Mouse (Mus musculus): ENCODE results near the gene Sf1. TPM values are rescaled to one million over a fixed set of nuclear protein-coding genes. Genes with fewer than 3 reads are reported as not detected.

The Sf1 gene
- polyA plus RNA-seq, 1 experiment from 2014 or later, result 81.4 TPM

DNA sequence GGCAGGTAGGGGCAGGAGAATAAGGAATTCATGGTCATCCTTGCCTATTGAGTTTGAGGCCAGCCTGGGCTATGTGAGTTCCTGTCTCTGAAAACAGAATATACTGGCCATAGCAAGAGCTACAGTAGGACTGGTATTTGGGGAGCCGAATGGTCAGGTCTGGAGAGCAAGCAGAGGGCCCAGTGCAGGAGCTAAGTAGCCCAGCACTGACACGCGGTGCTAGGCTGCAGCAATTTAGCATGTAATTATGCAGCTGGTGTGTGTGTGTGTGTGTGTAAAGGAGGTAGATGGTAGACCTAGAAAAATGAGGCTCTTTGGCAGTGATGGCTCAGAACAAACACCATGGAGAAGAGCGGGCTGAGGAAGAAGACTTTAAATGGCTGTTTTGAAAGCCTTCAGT, 15.9 kb upstream of the Sf1 start:
- H3K9ac ChIP-seq (ENCODE audit: low read depth, low read length), result no peak overlapping the region
- no peak overlapping the region for H3K4me2 ChIP-seq (ENCODE audit: low read length)
- peaks cover 39% of the 10 kb centered on the region for H3K36me3 ChIP-seq (ENCODE audit: control insufficient read depth, insufficient read depth, low read length)
- H3K4me1 ChIP-seq (ENCODE audit: control insufficient read depth, insufficient read depth, low read depth, low read length), result no peaks in the 10 kb centered on the region; the same call in 1 of the 2 replicates
- H3K4me3 ChIP-seq (ENCODE audit: low read length), result no peak overlapping the region
- H3K27me3 ChIP-seq (replicated peaks; ENCODE audit: control insufficient read depth, insufficient read depth, low read length), result no peaks in the 10 kb centered on the region
- no peak overlapping the region for H3K27ac ChIP-seq (ENCODE audit: low read depth, low read length)
- WGBS, result 94% methylated on average over 4 of the region's 4 CpGs
- H3K9me3 ChIP-seq (ENCODE audit: control insufficient read depth, low read length), result no peaks in the 10 kb centered on the region
- no peak for ATAC-seq

DNA sequence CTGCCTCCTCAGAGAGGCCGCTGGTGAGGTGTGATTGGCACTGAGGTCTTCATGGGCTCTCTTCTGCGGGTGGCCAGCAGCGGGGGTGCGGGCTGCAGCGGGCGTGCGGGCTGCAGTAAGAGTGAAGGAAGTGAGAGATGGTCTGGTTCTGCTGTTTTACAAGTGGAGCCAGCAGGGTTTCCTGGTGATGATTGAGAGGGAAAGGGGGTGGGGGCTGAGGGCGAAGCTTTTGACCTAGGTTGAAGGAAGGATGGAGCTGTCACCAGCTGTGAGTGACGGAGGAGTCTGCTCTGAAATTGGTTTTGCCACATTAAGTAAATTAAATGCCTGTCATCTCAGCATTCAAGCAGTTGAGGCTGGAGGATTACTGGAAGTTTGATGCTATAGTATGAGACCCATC, 14.8 kb upstream of the Sf1 start:
- no peaks in the 10 kb centered on the region for H3K27me3 ChIP-seq (replicated peaks; ENCODE audit: control insufficient read depth, insufficient read depth, low read length)
- no peak for ATAC-seq
- no peak overlapping the region for H3K4me2 ChIP-seq (ENCODE audit: low read length)
- H3K36me3 ChIP-seq (ENCODE audit: control insufficient read depth, insufficient read depth, low read length), result peaks cover 41% of the 10 kb centered on the region
- no peak overlapping the region for H3K4me3 ChIP-seq (ENCODE audit: low read length)
- no peaks in the 10 kb centered on the region for H3K9me3 ChIP-seq (ENCODE audit: control insufficient read depth, low read length)
- WGBS, result 57% methylated on average over 9 of the region's 9 CpGs
- no peaks in the 10 kb centered on the region; the same call in 1 of the 2 replicates for H3K4me1 ChIP-seq (ENCODE audit: control insufficient read depth, insufficient read depth, low read depth, low read length)
- no peak overlapping the region for H3K27ac ChIP-seq (ENCODE audit: low read depth, low read length)
- H3K9ac ChIP-seq (ENCODE audit: low read depth, low read length), result no peak overlapping the region

DNA sequence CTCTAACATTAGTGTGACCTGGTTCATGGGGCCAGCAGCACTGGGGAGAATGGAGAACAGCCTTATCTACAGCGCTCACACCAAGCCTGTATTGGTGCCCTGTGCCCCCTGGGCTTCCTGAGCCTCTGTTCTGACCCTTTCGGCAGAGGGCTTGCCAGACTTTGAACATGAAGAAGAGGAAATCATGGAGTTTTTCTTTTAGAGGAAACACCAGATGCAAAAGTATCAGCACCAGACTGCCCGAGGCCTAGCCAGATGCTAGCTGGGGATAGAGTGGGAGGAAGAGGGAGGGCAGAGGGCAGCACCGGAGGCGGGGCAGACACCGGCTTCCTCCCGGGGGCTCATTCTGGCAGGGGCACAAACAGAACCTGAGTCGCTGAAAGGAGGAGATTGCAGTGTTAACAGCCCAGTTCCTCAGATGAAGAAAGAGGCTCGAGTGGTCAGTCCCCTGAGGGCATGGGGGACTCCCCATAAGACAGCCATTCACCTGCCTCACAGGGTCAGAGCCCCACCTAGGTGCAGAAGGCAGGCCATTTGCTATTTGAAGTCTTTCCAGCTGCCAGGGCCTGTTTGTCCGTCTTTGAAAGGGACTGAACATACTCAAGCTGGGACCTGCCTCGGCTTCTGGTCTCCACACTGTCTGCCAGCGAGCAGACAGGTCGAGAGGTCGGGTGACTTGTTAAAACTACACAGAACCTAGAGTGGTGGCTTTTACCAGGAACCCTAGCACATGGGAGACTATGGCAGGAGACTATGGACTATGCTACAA, 14.1 kb upstream of the Sf1 start:
- peaks cover 37% of the 10 kb centered on the region for H3K36me3 ChIP-seq (ENCODE audit: control insufficient read depth, insufficient read depth, low read length)
- no peak overlapping the region for H3K27ac ChIP-seq (ENCODE audit: low read depth, low read length)
- no peaks in the 10 kb centered on the region; the same call in 1 of the 2 replicates for H3K4me1 ChIP-seq (ENCODE audit: control insufficient read depth, insufficient read depth, low read depth, low read length)
- H3K27me3 ChIP-seq (replicated peaks; ENCODE audit: control insufficient read depth, insufficient read depth, low read length), result no peaks in the 10 kb centered on the region
- H3K4me2 ChIP-seq (ENCODE audit: low read length), result no peak overlapping the region
- ATAC-seq, result no peak
- H3K4me3 ChIP-seq (ENCODE audit: low read length), result no peak overlapping the region
- no peak overlapping the region for H3K9ac ChIP-seq (ENCODE audit: low read depth, low read length)
- H3K9me3 ChIP-seq (ENCODE audit: control insufficient read depth, low read length), result no peaks in the 10 kb centered on the region
- WGBS, result 48% methylated on average over 14 of the region's 14 CpGs

DNA sequence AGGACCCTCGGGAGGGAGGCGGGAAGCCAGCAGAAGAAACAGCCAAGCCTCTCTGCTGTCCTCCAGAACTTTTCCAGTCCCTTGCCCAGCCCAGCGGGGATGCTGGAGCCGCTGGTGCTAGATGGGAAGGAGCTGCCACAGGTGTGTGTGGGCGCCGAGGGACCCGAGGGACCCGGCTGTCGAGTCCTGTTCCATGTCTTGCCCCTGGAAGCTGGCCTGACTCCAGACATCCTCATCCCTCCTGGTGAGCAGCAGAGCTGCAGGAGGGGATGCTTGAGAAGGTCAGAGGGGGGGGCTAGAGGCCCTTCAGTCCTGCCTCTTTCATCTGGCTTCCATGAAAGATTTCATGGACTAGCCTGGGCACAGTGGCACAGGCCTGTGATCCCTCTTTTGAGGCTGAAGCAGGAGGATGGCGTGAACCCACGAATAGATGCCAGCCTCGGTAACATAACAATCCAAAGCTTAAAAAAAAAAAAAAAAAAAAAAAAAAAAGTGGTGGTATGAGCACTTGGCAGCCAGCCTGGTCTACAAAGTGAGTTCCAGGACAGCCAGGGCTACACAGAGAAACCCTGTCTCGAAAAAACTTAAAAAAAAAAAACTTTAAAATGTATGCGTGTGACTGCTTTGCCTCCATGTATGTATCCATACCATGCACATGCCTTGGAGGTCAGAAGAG, 11.9 kb upstream of the Sf1 start:
- Histone ChIP-seq H3K9ac (ENCODE audit: low read depth, low read length) (no peak overlapping the region), H3K4me1 (ENCODE audit: control insufficient read depth, insufficient read depth, low read depth, low read length) (no peaks in the 10 kb centered on the region; the same call in 1 of the 2 replicates), H3K27ac (ENCODE audit: low read depth, low read length) (no peak overlapping the region), H3K9me3 (ENCODE audit: control insufficient read depth, low read length) (no peaks in the 10 kb centered on the region), H3K27me3 (replicated peaks; ENCODE audit: control insufficient read depth, insufficient read depth, low read length) (no peaks in the 10 kb centered on the region), H3K4me3 (ENCODE audit: low read length) (no peak overlapping the region), H3K4me2 (ENCODE audit: low read length) (no peak overlapping the region), H3K36me3 (ENCODE audit: control insufficient read depth, insufficient read depth, low read length) (peaks cover 20% of the 10 kb centered on the region)
- no peak for ATAC-seq
- 59% methylated on average over 14 of the region's 14 CpGs for WGBS

DNA sequence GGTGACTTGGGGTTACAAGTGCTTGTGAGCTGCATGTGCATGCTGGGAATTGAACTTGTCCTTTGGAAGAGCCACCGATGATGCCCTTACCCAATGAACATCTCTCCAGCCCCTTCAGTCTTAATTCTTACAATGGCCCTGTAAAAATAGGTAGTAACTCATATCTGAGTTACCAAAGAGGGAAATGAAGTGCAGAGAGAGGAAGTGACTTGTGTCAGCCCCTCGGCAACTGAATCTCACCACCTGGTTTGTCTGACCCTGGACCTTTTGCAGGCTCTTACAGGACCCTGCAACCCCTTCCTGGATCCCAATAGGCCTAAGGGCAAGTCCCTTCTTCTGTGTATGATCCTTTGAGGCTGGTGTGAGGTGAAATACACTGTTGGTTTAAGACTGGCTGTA, 11.4 kb upstream of the Sf1 start:
- H3K27ac ChIP-seq (ENCODE audit: low read depth, low read length), result no peak overlapping the region
- no peak overlapping the region for H3K4me3 ChIP-seq (ENCODE audit: low read length)
- H3K9ac ChIP-seq (ENCODE audit: low read depth, low read length), result no peak overlapping the region
- H3K4me2 ChIP-seq (ENCODE audit: low read length), result no peak overlapping the region
- WGBS, result 91% methylated on average over 2 of the region's 2 CpGs
- no peak for ATAC-seq
- peaks cover 15% of the 10 kb centered on the region for H3K36me3 ChIP-seq (ENCODE audit: control insufficient read depth, insufficient read depth, low read length)
- H3K4me1 ChIP-seq (ENCODE audit: control insufficient read depth, insufficient read depth, low read depth, low read length), result no peaks in the 10 kb centered on the region; the same call in 1 of the 2 replicates
- H3K27me3 ChIP-seq (replicated peaks; ENCODE audit: control insufficient read depth, insufficient read depth, low read length), result no peaks in the 10 kb centered on the region
- H3K9me3 ChIP-seq (ENCODE audit: control insufficient read depth, low read length), result no peaks in the 10 kb centered on the region

DNA sequence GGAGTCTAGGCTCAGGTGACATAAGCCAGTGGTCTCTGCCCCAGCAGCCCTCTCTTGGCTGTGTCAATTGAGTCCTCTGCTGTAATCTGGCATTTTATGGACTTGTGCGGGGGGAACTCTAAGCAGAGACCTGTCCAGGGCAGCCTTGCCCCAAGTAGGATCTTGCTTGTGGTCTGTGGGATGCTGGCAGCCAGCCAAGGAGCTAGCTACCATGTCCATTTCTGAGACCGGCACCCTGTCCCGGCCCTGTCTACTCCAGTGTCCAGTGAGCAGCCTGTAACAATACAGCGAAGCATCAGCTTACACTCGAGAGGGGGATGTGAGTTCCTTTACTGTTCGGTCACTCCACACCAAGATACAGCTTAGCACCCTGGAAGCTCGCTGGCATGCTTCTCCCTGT, 9.5 kb upstream of the Sf1 start:
- no peaks in the 10 kb centered on the region for H3K27me3 ChIP-seq (replicated peaks; ENCODE audit: control insufficient read depth, insufficient read depth, low read length)
- H3K4me1 ChIP-seq (ENCODE audit: control insufficient read depth, insufficient read depth, low read depth, low read length), result no peaks in the 10 kb centered on the region; the same call in 1 of the 2 replicates
- no peak for ATAC-seq
- H3K4me3 ChIP-seq (ENCODE audit: low read length), result no peak overlapping the region
- no peak overlapping the region for H3K9ac ChIP-seq (ENCODE audit: low read depth, low read length)
- no peaks in the 10 kb centered on the region for H3K9me3 ChIP-seq (ENCODE audit: control insufficient read depth, low read length)
- 82% methylated on average over 7 of the region's 7 CpGs for WGBS
- no peak overlapping the region for H3K27ac ChIP-seq (ENCODE audit: low read depth, low read length)
- H3K36me3 ChIP-seq (ENCODE audit: control insufficient read depth, insufficient read depth, low read length), result peaks cover 8% of the 10 kb centered on the region; the same call in 1 of the 2 replicates
- H3K4me2 ChIP-seq (ENCODE audit: low read length), result no peak overlapping the region

DNA sequence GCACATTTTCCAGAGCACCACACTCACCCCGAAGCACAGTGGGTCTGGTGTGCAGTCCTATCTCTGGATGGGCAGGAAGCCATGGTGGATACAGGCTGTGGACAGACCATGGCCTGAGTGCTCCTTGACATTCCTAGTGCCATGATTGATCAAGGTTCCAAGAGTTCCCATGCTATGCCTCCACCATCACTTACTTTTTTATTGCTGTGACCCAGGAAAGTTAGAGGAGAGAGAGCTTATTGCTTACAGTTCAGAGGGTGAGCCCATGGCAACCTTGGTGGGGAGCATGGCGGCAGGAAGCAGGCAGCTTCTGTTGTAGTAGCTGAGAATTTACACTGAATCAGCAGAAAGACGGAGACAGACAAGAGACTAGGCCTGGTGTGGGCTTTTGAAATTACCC, 2.2 kb upstream of the Sf1 start:
- 98% methylated on average over 3 of the region's 3 CpGs for WGBS
- ATAC-seq, result no peak
- Histone ChIP-seq H3K4me1 (ENCODE audit: control insufficient read depth, insufficient read depth, low read depth, low read length) (peaks cover 20% of the 10 kb centered on the region), H3K36me3 (ENCODE audit: control insufficient read depth, insufficient read depth, low read length) (peaks cover 8% of the 10 kb centered on the region), H3K9ac (ENCODE audit: low read depth, low read length) (no peak overlapping the region), H3K27ac (ENCODE audit: low read depth, low read length) (no peak overlapping the region), H3K27me3 (replicated peaks; ENCODE audit: control insufficient read depth, insufficient read depth, low read length) (no peaks in the 10 kb centered on the region), H3K4me2 (ENCODE audit: low read length) (no peak overlapping the region), H3K4me3 (ENCODE audit: low read length) (no peak overlapping the region), H3K9me3 (ENCODE audit: control insufficient read depth, low read length) (no peaks in the 10 kb centered on the region)

DNA sequence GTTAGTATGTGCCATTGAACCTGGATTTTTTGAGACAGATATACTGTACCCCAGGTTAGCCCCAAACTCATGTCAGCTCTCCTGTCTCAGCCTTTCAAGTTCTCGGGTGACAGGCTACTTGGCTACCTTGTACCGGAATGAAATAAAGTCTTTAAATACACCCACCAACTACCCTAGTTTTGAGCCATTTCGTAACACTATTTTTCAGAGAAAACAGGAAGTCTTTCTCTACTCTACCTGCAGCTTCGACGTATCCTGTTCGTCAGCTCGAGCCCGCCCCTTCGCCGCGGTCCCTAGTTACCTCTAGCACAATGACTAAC, 439 bp upstream of the Sf1 start:
- peaks cover 20% of the 10 kb centered on the region for H3K4me1 ChIP-seq (ENCODE audit: control insufficient read depth, insufficient read depth, low read depth, low read length)
- peak overlapping the region; percentile 61 for H3K4me2 ChIP-seq (ENCODE audit: low read length)
- peak overlapping the region; percentile 33 for H3K9ac ChIP-seq (ENCODE audit: low read depth, low read length)
- H3K4me3 ChIP-seq (ENCODE audit: low read length), result peak overlapping the region; percentile 98
- H3K27ac ChIP-seq (ENCODE audit: low read depth, low read length), result peak overlapping the region; percentile 65
- H3K27me3 ChIP-seq (replicated peaks; ENCODE audit: control insufficient read depth, insufficient read depth, low read length), result no peaks in the 10 kb centered on the region
- ATAC-seq, result no peak; the same call in 1 of the 2 replicates
- peaks cover 16% of the 10 kb centered on the region for H3K36me3 ChIP-seq (ENCODE audit: control insufficient read depth, insufficient read depth, low read length)
- 2% methylated on average over 11 of the region's 11 CpGs for whole genome bisulfite sequencing
- H3K9me3 ChIP-seq (ENCODE audit: control insufficient read depth, low read length), result no peaks in the 10 kb centered on the region

DNA sequence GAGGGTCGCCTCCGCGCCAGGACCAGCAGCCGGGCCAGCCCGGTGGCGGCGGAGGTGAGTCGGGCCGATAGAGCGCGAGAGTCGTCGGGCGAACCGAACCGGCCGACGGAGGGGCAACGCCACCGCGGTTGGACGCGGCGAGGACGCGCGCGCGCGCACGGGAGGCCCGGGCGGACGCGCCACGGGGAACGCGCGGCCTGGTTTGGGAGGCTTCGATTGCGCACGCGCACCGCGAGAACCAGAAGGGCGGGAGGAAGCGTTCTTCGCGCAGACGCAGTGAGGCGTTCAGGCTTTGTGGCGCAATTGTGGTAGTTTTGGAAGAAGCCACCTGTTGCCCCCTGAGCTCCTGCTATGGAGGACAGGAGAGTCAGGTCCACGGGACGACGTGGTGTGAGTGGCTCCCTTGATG, 831 bp downstream of the Sf1 start:
- under 1% methylated on average over 47 of the region's 55 CpGs for whole genome bisulfite sequencing

More for the DNA sequence above, 831 bp downstream of the Sf1 start:
- no peak for ATAC-seq
- peak overlapping the region; percentile 97 for H3K4me2 ChIP-seq (ENCODE audit: low read length)
- no peaks in the 10 kb centered on the region for H3K27me3 ChIP-seq (replicated peaks; ENCODE audit: control insufficient read depth, insufficient read depth, low read length)
- peak overlapping the region; percentile 99 for H3K9ac ChIP-seq (ENCODE audit: low read depth, low read length)
- H3K27ac ChIP-seq (ENCODE audit: low read depth, low read length), result peak overlapping the region; percentile 99
- H3K9me3 ChIP-seq (ENCODE audit: control insufficient read depth, low read length), result no peaks in the 10 kb centered on the region
- peak overlapping the region; percentile 98 for H3K4me3 ChIP-seq (ENCODE audit: low read length)
- H3K4me1 ChIP-seq (ENCODE audit: control insufficient read depth, insufficient read depth, low read depth, low read length), result peaks cover 20% of the 10 kb centered on the region
- H3K36me3 ChIP-seq (ENCODE audit: control insufficient read depth, insufficient read depth, low read length), result peaks cover 27% of the 10 kb centered on the region
